Mouse (Mus musculus): Measurements from ENCODE around the gene Socs1. TPM values are rescaled to one million over a fixed set of nuclear protein-coding genes. Genes with fewer than 3 reads are reported as not detected.
A peak's percentile ranks its signal among the peaks of the same experiment; 100 is the strongest.

Gene Socs1
- total RNA-seq, 2 experiments from 2014 or later = 0.33 to 0.61 TPM

DNA sequence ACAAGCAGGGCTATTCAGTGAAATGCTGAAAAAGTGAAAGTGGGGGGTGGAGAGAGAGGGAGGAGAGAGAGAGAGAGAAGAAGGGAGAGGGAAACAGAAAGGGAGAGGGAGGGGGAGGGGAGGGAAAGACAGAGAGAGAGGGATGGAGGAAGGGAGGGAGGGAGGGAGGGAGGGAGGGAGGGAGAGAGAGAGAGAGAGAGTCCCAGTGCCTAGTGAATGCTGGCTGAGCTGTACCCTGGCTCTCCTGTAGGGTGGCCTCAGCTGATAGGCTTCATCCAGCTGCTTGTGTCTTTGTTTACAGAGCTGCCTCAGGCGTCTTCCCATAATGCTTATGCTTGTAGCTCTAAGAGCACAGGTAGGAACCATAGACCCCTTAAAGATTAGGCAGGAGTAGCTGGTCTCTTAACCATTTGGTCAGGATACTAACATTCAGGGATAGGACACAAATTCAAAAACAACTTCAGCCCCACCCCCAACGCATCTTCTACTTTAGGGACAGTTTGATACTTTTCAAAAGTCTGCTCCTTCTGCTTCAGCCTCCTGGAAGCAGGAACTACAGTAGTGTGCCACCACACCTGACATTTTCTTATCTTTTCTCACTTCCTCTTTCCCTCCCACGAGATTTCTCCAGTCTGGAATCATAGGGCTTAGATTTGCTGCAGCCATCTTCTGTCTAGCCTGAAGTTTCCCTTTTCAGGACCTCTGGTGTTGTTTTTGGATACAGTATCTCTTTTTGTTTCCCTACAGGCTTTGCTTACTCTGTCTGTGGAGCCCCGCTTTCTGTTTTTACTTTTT, 14.6 kb downstream of the Socs1 start:
- H3K27ac ChIP-seq = no peak overlapping the region
- intact Hi-C loops (cut with DNase I) = no loop called here
- TF ChIP-seq CTCF (IDR thresholded peaks at IDR 0.05) = no peak

DNA sequence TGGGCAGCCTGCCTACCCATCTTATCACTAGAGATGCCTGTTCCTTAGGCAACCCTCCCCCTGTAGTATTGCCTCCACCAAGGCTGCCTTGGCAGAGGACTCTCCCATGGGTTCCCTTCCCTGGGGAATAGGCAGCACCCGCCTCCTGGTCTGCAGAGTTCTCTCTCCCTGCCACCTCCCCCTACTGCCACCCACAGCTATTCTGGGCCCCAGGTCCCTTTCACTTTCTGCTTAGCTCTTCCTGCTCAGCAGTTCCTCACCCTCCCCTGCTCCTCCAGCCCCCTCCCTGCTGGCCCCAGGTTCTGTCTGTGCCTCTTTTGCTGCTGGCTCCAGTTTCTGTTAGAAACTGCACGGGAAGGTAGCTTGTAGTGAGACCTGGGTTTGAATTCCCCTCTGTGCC, 15.7 kb downstream of the Socs1 start:
- intact Hi-C loops (cut with DNase I) = loop anchor here (5.0 kb wide), 3 partner anchors 102 to 202 kb away; no protein-coding TSS in a partner anchor
- H3K4me3 ChIP-seq = no peak overlapping the region
- TF ChIP-seq CTCF (IDR thresholded peaks at IDR 0.05) = no peak

More for the DNA sequence above, 14.6 kb downstream of the Socs1 start:
- DNase-seq = no peak
- H3K4me3 ChIP-seq = no peak overlapping the region

DNA sequence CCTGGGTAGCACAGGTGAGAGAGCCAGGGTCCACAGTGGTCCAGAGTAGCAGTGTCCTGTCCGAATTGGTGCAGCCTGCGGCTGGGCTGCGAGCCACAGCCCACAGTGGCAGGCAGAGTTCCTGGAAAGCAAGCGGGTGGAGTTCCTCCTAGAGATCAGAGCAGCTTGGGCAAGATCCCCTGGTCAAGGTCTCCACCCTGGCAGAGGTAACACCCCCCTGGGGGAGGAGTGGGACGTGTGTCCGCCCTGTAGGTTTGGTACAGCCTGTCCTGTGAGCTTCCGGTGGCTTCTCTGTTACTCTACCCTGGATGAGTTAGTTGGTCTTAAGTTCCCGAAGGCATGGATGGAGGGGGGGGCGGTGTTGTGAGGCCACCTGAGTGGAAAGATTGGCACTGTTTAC, 16.5 kb downstream of the Socs1 start:
- intact Hi-C loops (cut with DNase I) = loop anchor here (5.0 kb wide), 3 partner anchors 102 to 202 kb away; no protein-coding TSS in a partner anchor
- H3K4me3 ChIP-seq = no peak overlapping the region
- DNase-seq = no peak
- H3K27ac ChIP-seq = no peak overlapping the region
- no peak for TF ChIP-seq CTCF (IDR thresholded peaks at IDR 0.05)

More for the DNA sequence above, 15.7 kb downstream of the Socs1 start:
- no peak for DNase-seq
- no peak overlapping the region for H3K27ac ChIP-seq

DNA sequence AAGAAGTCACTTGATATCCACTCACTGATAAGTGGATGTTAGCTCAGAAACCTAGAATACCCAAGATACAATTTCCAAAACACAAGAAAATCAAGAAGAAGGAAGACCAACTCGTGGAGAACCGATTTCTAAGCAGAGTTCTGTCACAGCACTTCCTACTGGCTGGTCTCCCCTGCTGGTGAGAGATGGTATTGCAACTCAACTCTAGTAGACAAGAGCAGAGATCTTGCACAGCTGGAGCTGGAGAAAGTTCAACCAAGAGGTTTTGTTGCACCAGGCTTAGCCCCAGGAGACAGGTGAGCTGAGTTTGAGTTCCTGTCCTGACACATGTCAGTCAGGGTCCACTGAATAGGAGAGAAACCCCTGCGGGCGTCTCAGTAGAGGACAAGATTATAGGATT, 18.2 kb downstream of the Socs1 start:
- DNase-seq = peak; percentile 61
- no peak overlapping the region for H3K4me3 ChIP-seq
- no peak overlapping the region for H3K27ac ChIP-seq
- TF ChIP-seq CTCF (IDR thresholded peaks at IDR 0.05) = peak; percentile 89
- intact Hi-C loops (cut with DNase I) = loop anchor here (5.0 kb wide), 3 partner anchors 100 to 200 kb away; no protein-coding TSS in a partner anchor

DNA sequence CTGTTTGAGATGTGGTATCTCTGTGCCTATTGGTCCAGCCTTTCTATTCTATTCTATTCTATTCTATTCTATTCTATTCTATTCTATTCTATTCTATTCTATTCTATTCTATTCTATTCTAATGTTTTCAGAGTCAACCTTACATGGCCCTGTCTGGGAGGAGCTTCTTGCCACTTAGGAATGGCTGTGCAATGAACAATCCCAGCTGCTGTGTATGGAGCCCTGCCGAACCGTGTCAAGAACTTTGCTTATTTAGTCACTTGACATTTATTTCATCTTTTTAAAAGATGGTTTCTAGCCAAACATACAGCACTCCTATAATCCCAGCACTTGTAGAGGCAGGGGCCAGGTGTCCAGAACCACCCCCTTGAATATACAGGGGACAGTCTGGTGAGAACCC, 21.0 kb downstream of the Socs1 start:
- no peak for TF ChIP-seq CTCF (IDR thresholded peaks at IDR 0.05)
- no peak for DNase-seq
- intact Hi-C loops (cut with DNase I) = no loop called here
- Histone ChIP-seq H3K4me3 (no peak overlapping the region), H3K27ac (no peak overlapping the region)

DNA sequence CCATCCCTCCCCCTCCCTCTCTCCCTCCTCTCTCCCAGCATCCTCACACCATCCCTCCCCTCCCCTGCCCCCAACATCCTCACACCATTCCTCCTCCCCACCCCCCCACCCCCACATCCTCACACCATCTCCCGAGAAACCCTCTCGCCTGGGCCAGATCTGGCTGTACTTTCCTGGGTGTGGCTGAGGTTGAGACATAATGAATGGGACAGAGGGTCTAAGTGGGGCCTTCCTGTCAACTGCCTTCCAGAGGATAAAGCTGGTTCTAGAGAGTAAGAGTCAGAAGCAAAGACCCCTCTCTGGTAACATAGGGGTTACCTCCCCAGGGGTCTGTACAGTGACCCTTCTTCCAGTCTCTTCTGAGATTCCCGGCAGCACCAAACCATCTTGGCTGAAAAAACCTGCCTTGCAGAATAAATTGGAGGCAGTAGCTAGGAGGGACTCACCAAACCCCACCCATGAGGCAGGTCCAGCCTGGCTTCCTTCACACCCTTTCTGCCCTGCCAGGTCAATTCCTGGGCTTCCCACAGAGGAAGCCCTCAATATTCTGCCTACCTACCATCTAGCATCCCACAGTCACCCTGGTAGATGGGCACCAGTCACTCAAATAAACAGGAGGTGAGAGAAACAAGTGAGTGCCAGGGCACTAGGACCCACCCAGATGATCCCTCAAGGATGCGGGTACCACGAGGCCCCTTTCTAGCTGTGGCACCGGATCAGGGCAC, 21.6 kb downstream of the Socs1 start:
- intact Hi-C loops (cut with DNase I) = no loop called here
- DNase-seq = no peak
- Histone ChIP-seq H3K27ac (no peak overlapping the region), H3K4me3 (no peak overlapping the region)
- no peak for TF ChIP-seq CTCF (IDR thresholded peaks at IDR 0.05)

DNA sequence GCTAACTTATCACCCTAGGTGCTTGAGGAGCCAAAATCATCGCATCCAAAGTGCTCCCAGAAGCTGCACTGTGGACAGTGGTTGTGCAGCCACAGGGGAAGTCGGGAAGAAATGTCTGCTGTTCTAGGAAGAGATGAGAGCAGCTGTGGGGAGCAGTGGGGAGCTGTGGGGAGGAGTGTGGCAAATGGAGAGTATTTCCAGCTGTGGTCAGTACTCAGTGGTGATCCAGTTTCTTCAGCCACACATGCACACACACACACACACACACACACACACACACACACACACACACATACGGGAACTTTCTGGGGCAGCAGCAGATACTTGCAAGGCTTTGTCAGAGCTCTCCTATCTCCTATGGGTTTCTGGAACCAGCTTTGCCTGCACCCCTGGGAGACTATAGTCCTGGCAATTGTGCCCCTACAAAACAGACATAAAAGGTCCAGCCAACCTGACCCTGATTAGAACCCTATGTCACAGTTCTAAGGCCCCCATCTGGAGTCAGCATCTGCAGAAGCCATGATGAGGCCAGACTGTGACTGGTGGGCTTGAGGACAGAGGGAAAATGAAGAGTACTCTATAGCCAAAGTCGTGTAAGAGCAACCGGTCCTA, 22.7 kb downstream of the Socs1 start:
- intact Hi-C loops (cut with DNase I) = no loop called here
- Histone ChIP-seq H3K27ac (no peak overlapping the region), H3K4me3 (no peak overlapping the region)
- no peak for DNase-seq
- TF ChIP-seq CTCF (IDR thresholded peaks at IDR 0.05) = no peak

DNA sequence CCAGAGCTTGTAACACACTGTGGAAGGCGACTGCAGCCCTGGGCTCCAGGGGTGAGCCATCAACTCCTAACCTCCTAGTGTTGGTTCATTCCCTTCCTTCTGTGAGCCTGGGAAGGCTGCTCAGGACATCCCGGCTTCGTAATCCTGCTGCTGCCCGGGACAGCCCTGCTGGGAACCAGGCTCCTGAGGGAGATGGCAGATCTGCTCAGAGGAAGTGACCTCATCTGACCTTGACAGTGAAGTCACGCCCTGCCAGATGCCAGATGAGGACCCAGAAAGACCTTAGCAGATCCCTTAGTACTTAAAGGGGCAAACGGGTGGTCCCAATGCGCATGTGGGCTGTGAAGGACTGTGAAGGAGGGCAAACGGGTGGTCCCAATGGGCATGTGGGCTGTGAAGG, 24.2 kb downstream of the Socs1 start:
- no peak overlapping the region for H3K4me3 ChIP-seq
- intact Hi-C loops (cut with DNase I) = no loop called here
- no peak overlapping the region for H3K27ac ChIP-seq
- DNase-seq = peak; percentile 56
- no peak for TF ChIP-seq CTCF (IDR thresholded peaks at IDR 0.05)

DNA sequence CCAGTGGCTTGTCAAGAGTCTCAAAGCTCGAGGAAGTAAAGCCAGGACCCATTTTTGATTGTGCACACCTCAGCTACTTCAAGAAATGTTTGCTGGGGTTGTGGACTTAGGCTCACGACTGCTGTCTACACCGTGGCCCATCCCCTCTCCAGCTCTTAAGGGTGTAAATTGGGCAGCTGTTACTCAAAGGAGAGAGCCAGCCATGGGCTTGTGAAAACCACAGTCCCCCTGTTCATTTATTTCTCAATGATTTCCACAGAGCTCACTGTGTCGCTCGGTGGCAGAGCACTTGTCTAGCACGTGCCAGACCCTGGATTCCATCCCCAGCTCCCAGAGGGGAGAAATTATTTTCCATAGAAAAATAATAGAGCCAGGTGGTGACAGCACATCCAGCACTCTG, 29.2 kb downstream of the Socs1 start:
- DNase-seq = no peak
- intact Hi-C loops (cut with DNase I) = no loop called here
- Histone ChIP-seq H3K27ac (no peak overlapping the region), H3K4me3 (no peak overlapping the region)
- TF ChIP-seq CTCF (IDR thresholded peaks at IDR 0.05) = no peak

DNA sequence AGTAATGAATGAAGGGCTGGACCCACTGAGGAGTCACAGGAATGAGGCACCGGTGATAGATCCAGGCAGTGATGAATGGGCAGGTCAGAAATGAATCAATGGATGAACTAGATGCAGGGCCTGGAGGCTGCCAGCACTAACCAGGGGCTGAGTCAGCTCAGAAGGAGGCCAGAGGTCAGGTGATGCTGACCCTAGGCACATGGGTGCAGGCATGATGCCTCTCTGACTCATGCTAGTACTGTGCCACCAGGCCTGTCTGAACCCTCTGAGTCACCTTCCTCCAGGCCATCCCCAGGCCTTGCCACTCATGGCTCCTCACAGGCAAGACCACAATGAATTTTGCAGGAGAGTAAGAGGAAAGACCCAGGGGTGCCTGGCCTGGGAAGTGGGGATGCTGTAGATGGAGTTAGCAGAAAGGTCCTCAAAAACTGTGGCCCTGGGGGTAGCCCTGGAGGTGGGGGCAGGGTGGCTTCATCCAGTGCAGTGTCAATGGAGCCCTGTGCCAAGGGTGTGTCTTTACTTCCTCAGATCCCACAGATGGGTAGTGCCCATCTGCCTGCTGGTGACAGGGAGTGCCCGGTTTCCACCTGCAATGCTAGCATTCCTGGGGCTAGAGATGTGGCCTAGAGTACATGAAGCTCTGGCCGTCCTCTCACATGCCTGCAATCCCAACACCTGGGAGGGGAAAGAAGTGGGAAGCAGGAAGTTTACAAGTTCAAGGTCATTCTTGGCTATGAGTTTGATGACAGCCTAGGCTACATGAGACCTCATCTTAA, 30.6 kb downstream of the Socs1 start:
- intact Hi-C loops (cut with DNase I) = no loop called here
- Histone ChIP-seq H3K27ac (no peak overlapping the region), H3K4me3 (no peak overlapping the region)
- TF ChIP-seq CTCF (IDR thresholded peaks at IDR 0.05) = no peak
- no peak for DNase-seq

DNA sequence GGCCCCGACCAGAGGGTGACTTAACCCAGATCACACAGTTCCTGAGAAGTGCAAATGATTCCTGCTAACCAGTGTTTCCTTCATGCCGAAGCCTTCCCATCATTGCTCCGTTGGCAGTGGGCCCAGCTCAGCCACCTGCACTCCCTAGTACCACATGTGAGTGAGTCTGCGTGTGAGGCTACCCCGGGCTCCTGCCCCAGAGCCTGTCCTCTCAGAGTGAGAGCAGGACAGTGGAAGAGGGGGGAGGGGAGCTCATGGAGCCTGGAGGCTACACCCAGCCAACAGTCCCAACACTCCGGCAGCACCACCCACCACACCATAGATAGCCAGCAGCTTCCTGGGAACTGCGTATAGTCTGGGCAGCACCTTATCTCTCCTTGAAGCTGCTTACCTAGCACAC, 35.5 kb downstream of the Socs1 start:
- Histone ChIP-seq H3K27ac (no peak overlapping the region), H3K4me3 (no peak overlapping the region)
- intact Hi-C loops (cut with DNase I) = no loop called here
- DNase-seq = no peak
- no peak for TF ChIP-seq CTCF (IDR thresholded peaks at IDR 0.05)

DNA sequence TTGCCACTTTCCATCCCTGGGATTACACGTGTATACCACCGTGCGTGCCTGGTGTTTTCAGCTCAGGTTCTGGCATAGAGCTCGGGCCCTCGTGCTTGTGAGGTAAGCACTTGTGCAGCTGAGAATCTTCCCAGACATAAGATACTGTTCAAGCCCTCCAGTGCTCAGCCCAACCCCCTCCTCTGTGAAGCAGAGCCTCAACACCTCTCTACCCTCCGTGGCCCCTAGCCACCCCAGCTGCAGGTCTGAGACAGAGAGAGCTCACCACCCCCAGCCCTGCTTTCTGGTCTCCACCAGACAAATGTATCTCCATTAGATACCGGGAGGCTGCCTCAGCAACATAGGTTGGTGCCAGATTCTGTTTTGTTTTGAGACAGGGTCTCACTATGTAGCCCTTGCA, 36.1 kb downstream of the Socs1 start:
- intact Hi-C loops (cut with DNase I) = no loop called here
- no peak for DNase-seq
- TF ChIP-seq CTCF (IDR thresholded peaks at IDR 0.05) = no peak
- H3K4me3 ChIP-seq = no peak overlapping the region
- no peak overlapping the region for H3K27ac ChIP-seq
